Mouse (Mus musculus) neural tube, embryonic 13.5 days (tissue): ENCODE measurements around the gene Lrg1. TPM values are rescaled to one million over a fixed set of nuclear protein-coding genes. Genes with fewer than 3 reads are reported as not detected.

Experiments used
- ATAC-seq: fragments of 200-750 bp; cut with Nextera tagmentation; 2 replicates; pipeline ENCODE4 v1.8.0; 2017; ENCODE audit warnings: low read depth, mild to moderate bottlenecking, moderate TSS enrichment, moderate library complexity
- H3K27ac ChIP-seq: fragments of 300-500 bp; sonication (generic); replicated peaks from 2 replicates; pipeline ENCODE4 v1.5.1; 2015; ENCODE audit warnings: moderate library complexity, mild to moderate bottlenecking, inconsistent platforms
- H3K27me3 ChIP-seq: fragments of 300-500 bp; sonication (generic); 2 replicates; pipeline ENCODE4 v1.6.1; 2015; ENCODE audit warnings: mild to moderate bottlenecking, inconsistent platforms
- H3K36me3 ChIP-seq: fragments of 300-500 bp; sonication (generic); 2 replicates; pipeline ENCODE4 v1.6.1; 2015; ENCODE audit warnings: mild to moderate bottlenecking, inconsistent platforms
- H3K4me1 ChIP-seq: fragments of 300-500 bp; sonication (generic); replicated peaks from 2 replicates; pipeline ENCODE4 v1.6.1; 2015; ENCODE audit warnings: inconsistent platforms
- H3K4me2 ChIP-seq: fragments of 300-500 bp; sonication (generic); 2 replicates; pipeline ENCODE4 v1.6.1; 2015; ENCODE audit warnings: inconsistent platforms, mild to moderate bottlenecking, moderate library complexity
- H3K4me3 ChIP-seq: fragments of 300-500 bp; sonication (generic); 2 replicates; pipeline ENCODE4 v1.5.1; 2015; ENCODE audit warnings: mild to moderate bottlenecking, inconsistent platforms
- H3K9ac ChIP-seq: fragments of 300-500 bp; sonication (generic); 2 replicates; pipeline ENCODE4 v1.6.1; 2015; ENCODE audit warnings: moderate library complexity, mild to moderate bottlenecking, inconsistent platforms
- H3K9me3 ChIP-seq: fragments of 300-500 bp; sonication (generic); 2 replicates; pipeline ENCODE4 v1.6.1; 2016; ENCODE audit warnings: inconsistent platforms
- WGBS: fragments of 180-500 bp; shearing (Covaris S2); methylation state at CpG from one replicate; pipeline ENCODE4 v1.1.7; 2015; 5-methylcytosine and 5-hydroxymethylcytosine counted together
- polyA plus RNA-seq: library from polyadenylated mRNA; unstranded; fragments of >200 nt; fragmentation: Nextera tagmentation; extraction: Ambion mirVana; gene quantifications from 2 replicates; pipeline ENCODE4 v1.2.1, GENCODE M21; 2015

Lrg1 gene
- polyA plus RNA-seq, 1 experiment from 2014 or later = 0.22 TPM

GRCm38 (mm10) chr17:56119981-56120880 lies 1.6 kb downstream of the Lrg1 start:
- peaks cover 25% of the 10 kb centered on the region for H3K4me1 ChIP-seq
- no peak overlapping the region for H3K4me3 ChIP-seq
- no peak for ATAC-seq
- peaks cover 89% of the 10 kb centered on the region for H3K27me3 ChIP-seq
- WGBS = 9% methylated on average over 66 of the region's 66 CpGs
- peaks cover 24% of the 10 kb centered on the region for H3K36me3 ChIP-seq
- peaks cover 15% of the 10 kb centered on the region for H3K9me3 ChIP-seq
- H3K4me2 ChIP-seq = 0 out of 2 replicates have a peak overlapping the region, but pooled peaks have one; percentile 16
- no peak overlapping the region for H3K9ac ChIP-seq
- H3K27ac ChIP-seq = no peak overlapping the region

- H3K9ac ChIP-seq = no peak overlapping the region
- H3K36me3 ChIP-seq = peaks cover 17% of the 10 kb centered on the region
- ATAC-seq = no peak
- 45% methylated on average over 12 of the region's 12 CpGs for WGBS
- H3K4me3 ChIP-seq = no peak overlapping the region
- H3K4me1 ChIP-seq = peaks cover 22% of the 10 kb centered on the region
- H3K4me2 ChIP-seq = no peak overlapping the region
- peaks cover 15% of the 10 kb centered on the region for H3K9me3 ChIP-seq
- no peak overlapping the region for H3K27ac ChIP-seq
- peaks cover 81% of the 10 kb centered on the region for H3K27me3 ChIP-seq
Measured at GRCm38 (mm10) chr17:56119431-56119830, 2.4 kb downstream of the Lrg1 start.

- peaks cover 16% of the 10 kb centered on the region for H3K4me1 ChIP-seq
- under 1% methylated on average over 27 of the region's 27 CpGs for WGBS
- no peak within 1 kb of the TSS for H3K27ac ChIP-seq
- peak within 1 kb of the TSS; percentile 58 for H3K4me2 ChIP-seq
- H3K27me3 ChIP-seq = peaks cover 60% of the 10 kb centered on the region
- ATAC-seq = peak; percentile 5; the same call in 1 of the 2 replicates
- no peaks in the 10 kb centered on the region for H3K36me3 ChIP-seq
- peak within 1 kb of the TSS; percentile 26; the same call in 1 of the 2 replicates for H3K9ac ChIP-seq
- H3K4me3 ChIP-seq = peak within 1 kb of the TSS; percentile 28
- peaks cover 4% of the 10 kb centered on the region for H3K9me3 ChIP-seq
Measured at GRCm38 (mm10) chr17:56117251-56117710, 4.5 kb downstream of the Lrg1 start, which contains the start of gene Plin5. TSS of gene Plin5 (minus strand) at chr17:56117596.

GRCm38 (mm10) chr17:56116193-56116592 lies 5.6 kb downstream of the Lrg1 start:
- Histone ChIP-seq H3K4me2 (no peak overlapping the region), H3K4me1 (peaks cover 17% of the 10 kb centered on the region), H3K4me3 (no peak overlapping the region), H3K9me3 (no peaks in the 10 kb centered on the region), H3K9ac (no peak overlapping the region), H3K27me3 (peaks cover 49% of the 10 kb centered on the region), H3K27ac (no peak overlapping the region), H3K36me3 (no peaks in the 10 kb centered on the region)
- 71% methylated on average over 10 of the region's 10 CpGs for WGBS
- ATAC-seq = no peak

GRCm38 (mm10) chr17:56112743-56113142 lies 9.1 kb downstream of the Lrg1 start:
- ATAC-seq = no peak
- no peaks in the 10 kb centered on the region for H3K9me3 ChIP-seq
- H3K27ac ChIP-seq = no peak overlapping the region
- WGBS = 82% methylated on average over 3 of the region's 3 CpGs
- H3K27me3 ChIP-seq = peaks cover 16% of the 10 kb centered on the region
- H3K36me3 ChIP-seq = no peaks in the 10 kb centered on the region
- H3K4me1 ChIP-seq = peaks cover 16% of the 10 kb centered on the region
- H3K9ac ChIP-seq = no peak overlapping the region
- H3K4me2 ChIP-seq = no peak overlapping the region
- H3K4me3 ChIP-seq = no peak overlapping the region

- peaks cover 10% of the 10 kb centered on the region; the same call in 1 of the 2 replicates for H3K4me1 ChIP-seq
- WGBS = 42% methylated on average over 5 of the region's 5 CpGs
- ATAC-seq = peak; percentile 14; the same call in 1 of the 2 replicates
- no peaks in the 10 kb centered on the region for H3K36me3 ChIP-seq
- no peak overlapping the region for H3K4me2 ChIP-seq
- H3K9me3 ChIP-seq = no peaks in the 10 kb centered on the region
- H3K4me3 ChIP-seq = no peak overlapping the region
- H3K27ac ChIP-seq = no peak overlapping the region
- H3K9ac ChIP-seq = no peak overlapping the region
- peaks cover 9% of the 10 kb centered on the region for H3K27me3 ChIP-seq
Measured at GRCm38 (mm10) chr17:56111864-56112263, 9.9 kb downstream of the Lrg1 start.

- H3K36me3 ChIP-seq = no peaks in the 10 kb centered on the region
- no peak overlapping the region for H3K4me3 ChIP-seq
- ATAC-seq = no peak
- H3K4me1 ChIP-seq = peaks cover 10% of the 10 kb centered on the region; the same call in 1 of the 2 replicates
- H3K9me3 ChIP-seq = no peaks in the 10 kb centered on the region
- no peak overlapping the region for H3K27ac ChIP-seq
- peaks cover under 1% of the 10 kb centered on the region for H3K27me3 ChIP-seq
- H3K4me2 ChIP-seq = no peak overlapping the region
- WGBS = 50% methylated on average over 1 of the region's 1 CpGs
- H3K9ac ChIP-seq = no peak overlapping the region
Measured at GRCm38 (mm10) chr17:56111021-56111420, 10.8 kb downstream of the Lrg1 start.

GRCm38 (mm10) chr17:56110571-56110970 lies 11.2 kb downstream of the Lrg1 start:
- Histone ChIP-seq H3K4me1 (peaks cover 10% of the 10 kb centered on the region; the same call in 1 of the 2 replicates), H3K9ac (no peak overlapping the region), H3K9me3 (no peaks in the 10 kb centered on the region), H3K36me3 (no peaks in the 10 kb centered on the region), H3K4me3 (no peak overlapping the region), H3K4me2 (no peak overlapping the region), H3K27ac (no peak overlapping the region), H3K27me3 (no peaks in the 10 kb centered on the region; the same call in 1 of the 2 replicates)
- WGBS = 59% methylated on average over 4 of the region's 4 CpGs
- ATAC-seq = no peak

GRCm38 (mm10) chr17:56109219-56110051 lies 12.4 kb downstream of the Lrg1 start, which contains the start of gene Plin4:
TSS of gene Plin4 (minus strand) at chr17:56109803.
- peaks cover 10% of the 10 kb centered on the region; the same call in 1 of the 2 replicates for H3K4me1 ChIP-seq
- no peak within 1 kb of the TSS for H3K9ac ChIP-seq
- H3K36me3 ChIP-seq = no peaks in the 10 kb centered on the region
- 70% methylated on average over 9 of the region's 10 CpGs for WGBS
- no peak within 1 kb of the TSS for H3K4me3 ChIP-seq
- H3K4me2 ChIP-seq = no peak within 1 kb of the TSS
- ATAC-seq = no peak
- H3K27me3 ChIP-seq = no peaks in the 10 kb centered on the region
- no peak within 1 kb of the TSS for H3K27ac ChIP-seq
- H3K9me3 ChIP-seq = no peaks in the 10 kb centered on the region

- Histone ChIP-seq H3K36me3 (peaks cover 6% of the 10 kb centered on the region; the same call in 1 of the 2 replicates), H3K9ac (no peak overlapping the region), H3K9me3 (no peaks in the 10 kb centered on the region), H3K4me3 (no peak overlapping the region), H3K27me3 (no peaks in the 10 kb centered on the region), H3K27ac (no peak overlapping the region), H3K4me1 (peaks cover 10% of the 10 kb centered on the region; the same call in 1 of the 2 replicates), H3K4me2 (no peak overlapping the region)
- ATAC-seq = no peak
- 74% methylated on average over 6 of the region's 6 CpGs for WGBS
Measured at GRCm38 (mm10) chr17:56108334-56109044, 13.3 kb downstream of the Lrg1 start.

- H3K4me1 ChIP-seq = peaks cover 10% of the 10 kb centered on the region; the same call in 1 of the 2 replicates
- H3K27ac ChIP-seq = no peak overlapping the region
- H3K36me3 ChIP-seq = peaks cover 14% of the 10 kb centered on the region
- no peaks in the 10 kb centered on the region for H3K9me3 ChIP-seq
- H3K4me3 ChIP-seq = no peak overlapping the region
- H3K4me2 ChIP-seq = no peak overlapping the region
- no peaks in the 10 kb centered on the region for H3K27me3 ChIP-seq
- no peak overlapping the region for H3K9ac ChIP-seq
- WGBS = 54% methylated on average over 2 of the region's 2 CpGs
- ATAC-seq = no peak
Measured at GRCm38 (mm10) chr17:56107736-56108135, 14.1 kb downstream of the Lrg1 start.
